Mouse (Mus musculus) left cerebral cortex, adult 18-20 months (tissue): ENCODE data around the gene Eef2k. TPM values are rescaled to one million over a fixed set of nuclear protein-coding genes. Genes with fewer than 3 reads are reported as not detected.

Experiments used
- DNase-seq, 2 experiments: peaks; one replicate each; pipeline ENCODE4 v3.0.0; 2021 to 2022; ENCODE audit warnings: low spot score in 2 of 2, mixed read lengths in 1 of 2
- long read RNA-seq, 2 experiments: library from polyadenylated mRNA; stranded (forward); transcript quantifications; one replicate each; pipeline ENCODE4 v2.0.0; 2021
- total RNA-seq, 2 experiments: library from RNA; stranded (reverse); gene quantifications; 2 replicates each; pipeline ENCODE4 v1.2.3; 2021

Gene Eef2k
- total RNA-seq = 10 to 100 TPM; 29.2 to 30.4 TPM
- long read RNA-seq, experiment 1, full-length matches to known transcripts = 7 of 19 reads
- long read RNA-seq, experiment 1, partial matches to known transcripts = 4 of 19 reads
- long read RNA-seq, experiment 1, other reads (novel, unspliced or antisense) = 8 of 19 reads
- long read RNA-seq, experiment 2, full-length matches to known transcripts = 3 of 13 reads
- long read RNA-seq, experiment 2, partial matches to known transcripts = 4 of 13 reads
- long read RNA-seq, experiment 2, other reads (novel, unspliced or antisense) = 6 of 13 reads

DNA sequence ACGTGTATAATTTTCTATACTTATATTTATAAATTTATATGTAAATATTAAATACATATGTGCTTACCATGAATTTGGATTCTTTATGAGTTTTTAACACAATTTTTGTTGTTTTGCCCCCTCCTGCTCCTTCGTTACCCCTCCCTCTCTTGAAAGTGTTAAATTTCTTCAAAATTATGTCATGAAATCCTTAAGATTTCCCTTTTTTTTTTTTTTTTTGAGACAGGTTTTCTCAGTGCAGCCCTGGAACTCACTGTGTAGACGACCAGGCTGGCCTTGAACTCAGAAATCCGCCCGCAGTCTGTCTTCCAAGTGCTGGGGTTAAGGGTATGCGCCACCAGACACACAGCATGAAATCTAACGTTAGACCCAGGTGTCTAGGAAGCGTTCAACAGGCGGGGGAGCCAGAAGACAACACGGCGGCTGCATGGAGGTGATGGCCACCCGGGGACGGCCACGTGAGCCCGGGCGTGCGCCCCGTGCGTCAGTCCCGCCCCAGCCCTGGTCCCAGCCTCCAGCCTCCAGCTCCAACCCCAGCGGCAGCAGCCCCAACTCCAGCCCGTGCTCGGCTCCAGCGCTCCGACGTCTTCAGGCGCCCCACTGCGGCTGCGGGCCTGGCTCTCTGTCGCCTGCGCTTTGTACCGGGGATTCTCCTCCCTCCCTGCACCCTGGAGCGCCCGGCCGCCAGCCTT, at the start of gene Eef2k:
TSS of gene Eef2k (plus strand) at position 487 of the 692 bp plus-strand sequence.
- DNase-seq = peak; percentile 81 to 90

DNA sequence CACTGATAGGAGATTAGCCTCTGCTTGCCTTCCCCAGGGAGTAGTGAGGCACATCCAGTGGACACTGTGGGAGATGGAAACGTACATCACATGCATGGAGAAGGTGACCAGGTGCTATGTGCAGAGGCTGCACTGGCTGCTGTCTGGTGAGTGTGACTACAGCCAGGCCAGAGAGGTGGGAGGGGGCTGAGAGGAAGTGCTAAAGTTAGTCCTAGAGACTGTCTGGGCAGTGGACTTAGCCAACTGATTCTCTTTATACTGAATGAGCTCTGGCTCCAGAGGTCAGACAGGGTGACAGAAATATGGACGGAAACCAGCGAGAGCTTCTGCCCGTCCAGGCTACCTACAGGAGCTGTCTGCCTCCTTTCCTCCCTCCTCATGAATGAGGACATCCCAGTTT, 47.1 kb upstream of the Eef2k start:
- DNase-seq = no peak

DNA sequence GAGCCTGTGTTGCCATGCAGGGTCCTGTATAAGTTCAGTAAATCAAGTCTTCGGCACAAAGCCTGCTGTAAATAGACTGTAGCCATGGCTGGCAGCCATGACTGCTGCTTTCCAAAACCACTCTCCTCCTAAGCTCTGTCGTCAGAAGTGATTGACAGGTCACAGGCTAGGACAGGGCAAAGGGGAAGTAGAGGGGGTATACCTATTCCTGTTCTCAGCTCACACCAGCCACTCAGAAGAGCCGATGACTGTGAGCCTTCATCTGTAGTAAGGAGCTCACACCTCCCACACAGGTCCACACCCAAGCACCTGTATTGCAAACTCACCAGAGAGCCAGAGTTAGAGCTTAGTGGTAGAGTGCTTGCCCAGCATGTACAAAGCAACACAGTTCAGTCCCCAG, 46.3 kb upstream of the Eef2k start:
- no peak for DNase-seq

DNA sequence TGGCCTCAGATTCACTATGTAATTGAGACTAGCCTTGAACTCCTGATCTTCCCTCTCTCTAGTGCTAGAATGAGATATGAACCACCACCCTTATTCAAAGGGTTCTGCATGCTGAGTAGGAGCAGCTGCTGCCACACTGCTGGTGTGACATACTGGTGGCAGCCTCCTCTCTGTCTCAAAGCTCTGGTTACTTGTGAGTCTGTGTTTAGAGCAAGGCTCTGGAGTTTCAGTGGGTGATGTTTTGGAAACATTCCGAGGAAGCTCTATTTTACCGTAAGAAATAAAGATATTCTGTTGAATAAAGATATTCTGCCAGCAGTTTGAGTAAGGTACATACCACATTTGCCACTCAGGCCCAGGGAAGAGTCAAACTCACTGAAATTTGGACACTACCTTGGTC, 39.4 kb upstream of the Eef2k start:
- no peak for DNase-seq

DNA sequence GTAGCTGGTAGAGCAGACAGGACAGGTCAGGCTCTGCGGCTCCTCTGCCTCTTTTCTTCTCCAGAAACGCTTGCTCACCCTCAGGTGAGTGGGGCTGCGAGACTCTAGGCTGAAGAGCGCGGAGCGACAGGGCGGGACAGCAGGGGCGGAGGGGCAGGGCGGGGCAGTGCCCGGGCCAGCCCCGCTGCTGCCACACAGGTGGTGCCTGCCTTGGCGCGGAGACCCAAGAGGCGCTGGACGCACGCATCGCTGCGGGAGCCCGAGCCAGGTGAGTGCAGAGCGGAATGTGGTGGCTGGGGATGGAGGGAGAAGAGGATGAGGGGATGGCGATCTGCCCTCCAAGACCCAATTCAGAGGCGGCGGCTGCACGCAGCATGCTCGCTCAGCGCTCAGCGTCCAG, 32.9 kb upstream of the Eef2k start:
- no peak for DNase-seq

DNA sequence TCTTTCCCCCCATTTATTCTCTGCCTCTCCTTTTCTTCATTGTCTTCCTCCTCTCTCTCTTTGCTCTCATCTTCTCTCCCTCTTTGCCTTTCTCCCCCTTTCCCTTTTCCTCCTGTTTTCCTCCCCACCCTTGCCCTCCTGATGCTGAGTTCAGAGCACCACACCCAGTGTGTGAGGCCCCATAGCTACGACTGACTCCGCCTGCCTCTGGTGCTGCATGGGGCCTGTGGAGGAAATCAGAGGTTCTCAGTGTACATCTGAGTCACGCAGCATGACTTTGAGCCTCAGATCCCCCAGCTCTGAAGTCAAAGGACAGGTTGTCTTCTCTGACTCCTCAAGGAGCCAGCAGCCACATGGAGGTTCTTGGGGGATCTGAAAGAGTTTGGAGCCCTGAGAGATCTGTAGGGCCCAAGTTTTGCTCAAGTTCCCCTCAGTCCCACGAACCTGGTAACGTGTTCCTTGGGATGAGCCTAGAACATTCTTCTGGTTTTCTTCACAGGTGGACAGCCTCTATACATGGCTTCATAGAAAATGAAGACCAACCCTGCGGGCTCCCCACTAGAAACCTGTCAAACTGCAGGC, 30.7 kb upstream of the Eef2k start, which contains the start of gene Gm5737:
TSS of gene Gm5737 (plus strand) at position 532 of the 582 bp plus-strand sequence.
- DNase-seq = no peak

DNA sequence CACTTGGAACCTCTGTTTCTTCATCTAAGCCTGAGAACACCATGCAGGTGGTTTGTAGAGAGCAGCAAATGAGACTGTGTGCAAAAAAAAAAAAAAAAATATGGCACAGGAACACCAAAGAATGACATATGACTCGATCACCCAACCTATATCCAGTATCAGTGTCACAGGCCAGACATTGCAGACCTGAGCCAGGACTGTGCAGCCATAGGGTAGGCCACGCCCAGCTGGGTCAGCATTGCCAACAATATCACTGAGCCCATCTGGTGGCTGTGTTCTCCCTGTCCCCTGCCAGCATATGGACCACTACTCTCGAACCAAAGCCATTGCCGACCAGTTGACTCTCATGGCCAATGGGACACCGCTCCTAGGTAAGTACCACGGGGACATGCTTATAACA, 25.1 kb upstream of the Eef2k start:
- no peak for DNase-seq

DNA sequence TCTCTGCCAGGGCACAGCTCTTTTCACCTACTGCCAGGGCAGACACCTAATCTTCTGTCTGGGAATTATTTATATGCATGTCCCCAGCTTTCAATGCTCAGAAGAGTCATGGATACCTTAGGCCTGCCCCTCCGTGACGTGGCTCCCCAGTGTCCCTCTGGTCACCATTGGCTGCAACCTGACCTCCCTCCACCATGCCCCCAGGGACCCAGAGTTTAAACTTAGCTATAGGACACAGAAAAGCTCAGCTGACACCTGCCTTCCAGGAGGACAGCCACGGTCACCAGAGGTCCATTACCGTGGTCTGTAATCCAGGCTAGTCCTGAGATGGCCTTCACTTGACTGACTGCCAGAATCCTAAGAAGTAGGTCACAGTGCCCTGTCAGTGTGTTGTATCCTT, 23.2 kb upstream of the Eef2k start:
- no peak for DNase-seq

DNA sequence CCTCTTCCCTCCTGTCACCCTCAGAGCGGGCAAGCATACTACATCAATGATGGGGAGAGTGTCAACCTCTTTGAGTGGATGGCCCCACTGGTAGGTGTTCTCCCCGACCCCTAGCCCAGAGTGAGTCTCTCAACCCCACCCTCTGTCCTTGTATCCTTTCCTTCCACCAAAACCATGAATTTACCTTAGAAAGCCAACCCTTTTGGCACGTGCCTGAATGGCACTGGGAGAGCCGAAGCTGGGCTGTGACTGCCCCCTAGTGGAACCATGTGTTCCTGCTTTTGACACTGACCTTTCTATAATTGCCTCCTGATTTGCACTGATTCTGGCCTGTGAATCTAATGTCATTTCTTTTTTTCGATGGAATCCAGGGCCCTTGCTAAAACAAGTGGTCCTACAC, 19.4 kb upstream of the Eef2k start:
- peak; percentile 58 to 69 for DNase-seq

DNA sequence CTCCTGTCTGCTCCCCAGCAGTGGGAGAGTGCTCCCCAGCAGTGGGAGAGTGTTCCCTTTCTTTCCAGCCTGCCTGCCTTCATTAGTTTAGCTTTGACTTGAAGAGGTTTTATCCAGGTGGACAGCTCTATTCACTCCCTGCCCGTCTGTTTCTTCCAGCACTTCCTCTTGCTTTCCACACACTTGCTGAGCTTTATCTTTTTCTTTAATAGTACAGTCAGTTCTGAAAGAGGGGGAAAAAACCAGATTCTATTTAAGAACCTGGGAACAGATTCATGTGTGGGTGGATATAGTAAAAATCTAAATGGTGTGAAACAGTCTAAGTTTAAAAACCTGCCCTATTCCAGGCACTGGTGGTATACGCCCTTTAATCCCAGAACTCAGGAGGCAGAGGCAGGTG, 17.5 kb upstream of the Eef2k start:
- DNase-seq = peak in 1 of 2 experiments; percentile 26

DNA sequence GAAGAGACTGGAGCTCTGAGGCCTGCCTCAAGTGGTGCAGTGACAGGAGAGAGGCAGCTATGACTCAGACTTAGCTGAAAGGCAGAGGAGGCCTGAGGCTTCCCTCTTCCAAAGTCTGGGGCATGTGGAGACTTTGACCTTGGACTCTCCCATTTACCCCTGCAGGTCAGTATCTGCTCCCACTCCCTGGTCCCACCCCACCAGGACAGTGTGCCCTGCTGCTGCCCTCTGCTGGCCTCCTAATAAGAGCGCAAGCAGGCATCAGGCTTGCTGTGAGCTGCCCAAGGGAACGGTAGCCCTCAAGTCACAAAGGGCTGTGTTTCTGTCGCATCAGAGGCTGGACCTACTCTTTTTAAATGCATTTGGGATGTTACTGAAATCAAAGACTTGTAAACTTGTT, 16.2 kb upstream of the Eef2k start:
- DNase-seq = no peak

DNA sequence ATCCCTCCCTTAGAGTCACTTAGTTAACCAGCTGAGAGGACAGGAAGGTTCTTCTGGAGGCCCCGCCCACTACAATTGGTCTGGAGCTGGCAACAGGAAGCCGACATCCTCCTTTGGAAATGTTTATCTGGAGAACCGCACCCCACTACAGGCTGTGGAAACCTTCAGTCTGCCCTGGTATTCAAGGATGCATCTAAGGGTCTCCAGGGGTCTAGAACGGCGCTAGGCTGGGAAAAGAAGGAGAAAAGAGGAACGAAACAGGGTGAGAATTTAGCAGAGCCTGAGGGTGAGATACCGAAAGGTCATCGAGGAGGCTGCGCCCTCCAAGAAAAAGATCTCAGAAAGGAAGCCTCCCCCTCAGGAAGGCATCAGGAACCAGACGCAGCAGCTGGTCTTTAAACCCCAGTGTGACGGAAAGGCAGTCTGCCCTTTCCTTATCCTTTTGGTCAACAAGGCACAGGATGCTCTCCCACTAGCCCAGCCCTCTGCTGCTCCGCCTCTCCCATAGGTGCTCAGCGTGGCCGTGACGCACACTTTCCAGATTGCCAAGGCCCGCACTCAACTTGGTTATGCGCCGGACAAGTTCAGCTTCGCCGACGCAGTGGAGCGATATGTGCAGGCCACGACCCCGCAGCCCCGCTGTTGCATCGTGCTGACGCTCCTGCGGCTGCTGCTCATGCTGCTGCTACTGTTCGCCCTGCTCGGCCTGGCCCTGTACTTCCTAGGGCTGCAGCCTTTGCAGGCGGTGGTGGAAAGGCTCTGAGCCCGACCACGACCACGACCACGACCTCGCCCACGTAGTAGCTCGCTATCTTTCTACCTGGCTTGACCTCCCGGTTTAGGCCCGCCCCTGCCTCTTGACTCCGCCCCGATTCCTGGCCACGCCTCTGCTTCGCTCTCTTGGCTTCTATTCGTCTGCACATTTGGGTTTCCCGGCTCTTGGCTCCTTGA, 11.9 kb upstream of the Eef2k start:
- DNase-seq = peak; percentile 46 to 64

DNA sequence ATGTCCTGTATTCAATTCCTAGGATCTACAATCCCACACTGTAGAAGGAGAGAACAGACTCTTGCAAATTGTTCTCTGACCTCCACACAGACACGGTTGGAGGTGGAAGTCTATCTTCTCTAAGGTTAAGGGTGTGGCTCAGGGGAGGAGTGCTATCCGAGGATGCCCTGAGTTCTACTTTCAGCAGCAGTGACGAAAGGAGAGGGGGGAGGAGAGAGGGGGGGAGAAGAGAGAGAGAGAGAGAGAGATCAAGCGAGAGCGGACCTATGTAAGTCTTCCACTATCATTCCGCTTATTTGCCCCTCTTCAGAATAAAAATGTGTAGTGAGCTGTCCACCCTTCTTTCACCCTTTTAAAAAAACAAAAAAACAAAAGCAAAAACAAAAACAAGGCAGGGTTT, 8.2 kb upstream of the Eef2k start:
- no peak for DNase-seq

DNA sequence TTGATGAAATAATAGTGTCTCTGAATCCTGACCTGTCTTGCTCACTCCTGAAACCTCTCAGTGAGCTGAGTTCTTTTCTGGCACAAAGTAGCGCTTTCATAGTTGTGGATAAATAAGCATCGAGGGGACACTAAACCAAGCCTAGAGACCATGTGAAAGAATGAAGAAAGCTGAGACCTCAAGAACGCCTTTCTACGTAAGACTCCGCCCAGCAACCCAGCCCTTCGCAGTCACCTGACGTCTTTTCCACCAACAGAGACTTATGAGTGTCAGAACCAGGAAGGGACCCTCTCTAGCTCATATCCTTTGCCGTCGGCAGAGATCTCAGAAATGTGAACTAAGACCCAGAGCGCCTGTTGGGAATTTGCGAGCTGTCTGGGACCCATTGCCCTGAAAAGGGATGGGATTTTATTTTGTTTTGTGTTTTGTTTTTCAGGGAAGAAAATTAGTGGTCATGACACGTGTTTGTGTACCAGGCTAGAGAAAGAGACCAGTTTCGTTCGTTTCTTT, 7.7 kb upstream of the Eef2k start:
- DNase-seq = peak; percentile 61 to 69

DNA sequence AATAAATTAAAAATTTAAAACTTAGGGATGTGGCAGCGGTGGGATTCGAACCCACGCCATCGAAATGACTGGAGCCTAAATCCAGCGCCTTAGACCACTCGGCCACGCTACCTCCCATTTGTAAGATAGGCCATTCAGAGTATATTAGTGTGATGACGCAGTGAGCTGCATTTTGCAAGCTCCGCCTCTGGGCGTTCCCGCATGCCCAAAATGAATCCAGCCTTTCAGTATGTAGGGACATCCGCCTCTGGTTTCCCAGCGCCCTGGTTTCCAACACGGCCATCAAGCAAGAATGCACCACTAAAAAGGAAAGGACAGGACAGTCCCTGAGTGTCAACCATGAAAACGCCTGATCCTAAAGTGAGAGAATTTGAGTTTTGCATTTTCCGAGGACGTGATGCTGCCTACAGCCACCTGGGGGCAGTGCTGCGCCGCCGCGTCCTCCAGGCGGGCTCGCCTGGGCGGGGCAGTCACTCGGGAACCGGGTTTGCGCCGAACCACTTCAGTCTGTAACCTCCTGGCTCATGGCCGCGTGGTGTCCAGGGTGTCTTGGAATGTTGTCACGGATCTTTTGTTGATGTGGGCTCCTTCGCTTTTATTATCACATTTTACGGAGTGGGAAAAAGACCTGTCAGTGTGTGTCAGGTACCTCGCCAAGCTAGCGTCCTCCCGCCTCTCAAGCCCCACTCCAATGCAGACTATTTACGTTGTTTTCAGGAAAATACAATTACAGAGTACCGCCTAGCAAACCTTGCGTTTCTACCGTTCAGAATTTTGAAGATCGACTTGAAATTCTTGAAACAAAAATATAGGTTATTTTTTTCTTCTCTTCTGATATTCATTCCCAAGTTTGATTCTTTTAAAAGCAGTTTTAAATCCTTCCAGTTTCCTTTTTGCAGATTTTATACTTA, 6.9 kb upstream of the Eef2k start:
- peak; percentile 96 to 99 for DNase-seq

DNA sequence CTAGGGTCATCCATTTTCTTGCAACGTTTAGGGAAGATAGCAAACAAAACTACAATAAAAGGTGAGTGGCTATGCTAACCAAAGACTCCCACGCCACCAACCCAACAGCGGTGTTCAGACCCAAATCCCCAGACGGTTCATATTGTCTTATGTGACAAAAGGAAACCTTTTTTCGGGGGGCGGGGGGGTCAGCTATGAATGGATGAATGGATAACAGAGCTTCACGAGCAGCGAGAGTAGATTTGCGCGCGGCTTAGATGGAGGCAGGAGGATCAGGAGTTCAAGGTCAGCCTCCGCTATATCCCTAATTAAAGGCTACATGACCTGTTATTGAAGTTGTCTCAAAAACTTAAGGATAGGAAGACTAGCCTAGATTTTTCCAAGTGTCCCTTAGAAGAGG, 6.3 kb upstream of the Eef2k start:
- DNase-seq = no peak

DNA sequence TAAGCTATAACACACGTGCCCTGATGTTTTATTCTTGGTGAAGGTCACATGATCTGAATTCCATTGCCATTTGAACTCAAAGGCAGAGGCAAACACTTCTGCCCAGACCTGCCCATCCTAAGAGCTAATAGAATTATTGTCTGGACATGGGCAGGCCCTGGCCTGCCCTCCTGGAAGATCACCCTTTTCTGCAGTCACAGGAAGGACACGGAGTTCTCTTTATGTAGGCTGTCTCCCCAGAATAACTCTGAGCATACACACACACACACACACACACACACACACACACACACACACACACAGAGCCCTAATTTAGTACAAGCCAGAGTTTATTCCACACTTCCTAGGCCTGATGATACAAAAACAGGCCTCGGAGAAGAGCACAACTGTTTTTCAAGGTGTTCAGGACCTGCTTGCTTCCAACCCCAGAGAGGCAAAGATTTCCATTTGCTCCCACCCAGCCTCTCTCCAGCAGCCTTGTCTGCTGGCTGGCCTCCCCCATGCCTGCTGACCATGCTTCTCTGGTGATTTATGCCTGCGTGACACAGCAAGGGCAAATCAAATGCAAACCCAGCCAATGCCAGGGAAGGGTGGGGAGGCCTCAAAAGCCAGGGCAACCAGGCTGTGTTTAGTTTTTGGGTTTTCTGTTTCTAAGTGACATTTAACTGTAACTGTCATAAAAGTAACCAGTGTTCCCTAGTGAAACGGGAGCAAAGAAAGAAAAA, 4.0 kb upstream of the Eef2k start:
- no peak for DNase-seq

DNA sequence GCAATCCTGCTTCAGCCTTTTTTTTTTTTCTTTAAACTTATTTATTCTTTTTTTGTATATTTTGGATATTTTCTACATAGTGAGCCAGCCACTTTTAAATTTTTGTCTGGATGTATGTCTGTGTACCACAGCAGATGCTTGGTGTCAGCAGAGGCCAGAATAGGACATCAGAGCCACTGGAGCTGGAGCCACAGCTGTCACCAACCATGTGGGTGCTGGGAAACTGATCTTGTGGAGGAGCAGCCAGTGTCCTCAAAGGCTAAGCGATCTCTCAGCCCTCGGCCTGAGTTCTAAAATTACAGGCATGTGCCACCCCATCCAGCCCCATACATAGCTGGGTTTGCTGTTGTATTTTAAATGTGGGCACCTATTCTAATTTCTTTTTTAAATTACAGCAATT, 2.8 kb upstream of the Eef2k start:
- DNase-seq = no peak

DNA sequence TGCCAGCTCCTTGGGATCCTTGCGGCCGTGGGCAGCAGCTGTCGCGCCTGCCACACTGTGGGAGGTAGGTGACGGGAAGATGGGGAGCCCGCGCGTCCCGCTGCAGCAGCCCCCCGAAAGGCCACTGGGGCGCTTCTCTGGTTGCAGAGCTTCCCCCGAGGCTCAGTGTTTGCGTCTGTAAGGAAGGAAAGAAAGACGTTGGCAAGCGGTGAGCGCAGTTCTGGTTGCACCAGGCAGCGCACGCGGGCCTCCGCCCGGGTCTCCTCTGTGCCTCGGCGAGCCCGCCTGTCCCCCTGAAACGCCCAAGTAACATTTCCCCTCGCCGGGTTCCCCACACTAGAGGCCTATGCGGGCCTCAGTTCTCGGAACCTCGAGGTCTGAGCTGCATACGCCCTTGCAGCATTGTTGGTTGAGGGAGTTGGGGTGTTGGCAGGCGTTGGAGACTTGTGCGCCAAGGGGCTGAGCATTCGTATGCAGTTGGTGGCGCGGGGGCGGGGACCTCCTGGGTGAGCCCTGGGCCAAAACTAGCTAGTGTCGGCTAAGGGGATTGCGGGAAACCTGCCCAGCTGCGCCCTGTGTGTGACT, 498 bp downstream of the Eef2k start:
- DNase-seq = peak; percentile 87 to 88
